Mouse (Mus musculus) forebrain, embryonic 12.5 days (tissue): Measurements from ENCODE around the gene Pabpn1l. TPM values are rescaled to one million over a fixed set of nuclear protein-coding genes. Genes with fewer than 3 reads are reported as not detected.
"Not testable (repeated sequence)": the region's sequence is repeated elsewhere in the genome, so short reads cannot be mapped to it uniquely, and the experiment has no call there.

Experiments
- ATAC-seq: fragments of 200-750 bp; cut with Nextera tagmentation; 2 replicates; pipeline ENCODE4 v1.8.0; 2017; ENCODE audit warnings: moderate TSS enrichment; ENCODE audit not compliant: low FRiP score
- H3K27ac ChIP-seq: fragments of 300-500 bp; sonication (generic); 2 replicates; pipeline ENCODE4 v1.5.1; 2016; ENCODE audit warnings: mild to moderate bottlenecking
- H3K27me3 ChIP-seq: fragments of 300-500 bp; sonication (generic); 2 replicates; pipeline ENCODE4 v1.6.1; 2016; ENCODE audit warnings: mild to moderate bottlenecking
- H3K36me3 ChIP-seq: fragments of 300-500 bp; sonication (generic); replicated peaks from 2 replicates; pipeline ENCODE4 v1.6.1; 2016; ENCODE audit warnings: mild to moderate bottlenecking
- H3K4me1 ChIP-seq: fragments of 300-500 bp; sonication (generic); 2 replicates; pipeline ENCODE4 v1.6.1; 2016
- H3K4me2 ChIP-seq: fragments of 300-500 bp; sonication (generic); 2 replicates; pipeline ENCODE4 v1.6.1; 2016; ENCODE audit warnings: mild to moderate bottlenecking, moderate library complexity
- H3K4me3 ChIP-seq: fragments of 300-500 bp; sonication (generic); replicated peaks from 2 replicates; pipeline ENCODE4 v1.5.1; 2016; ENCODE audit warnings: mild to moderate bottlenecking
- H3K9ac ChIP-seq: fragments of 300-500 bp; sonication (generic); 2 replicates; pipeline ENCODE4 v1.6.1; 2016; ENCODE audit warnings: mild to moderate bottlenecking
- H3K9me3 ChIP-seq: fragments of 300-500 bp; sonication (generic); 2 replicates; pipeline ENCODE4 v1.6.1; 2016
- WGBS: fragments of 180-500 bp; shearing (Covaris S2); methylation state at CpG from one replicate; pipeline ENCODE4 v1.1.7; 2016; 5-methylcytosine and 5-hydroxymethylcytosine counted together
- polyA plus RNA-seq: library from polyadenylated mRNA; unstranded; fragments of >200 nt; fragmentation: Nextera tagmentation; extraction: Ambion mirVana; gene quantifications from 2 replicates; pipeline ENCODE4 v1.2.1, GENCODE M21; 2016

Gene Pabpn1l
- polyA plus RNA-seq, 1 experiment from 2014 or later, result not detected

GRCm38 (mm10) chr8:122579196-122579595 lies 43.3 kb downstream of the Pabpn1l start:
- no peaks in the 10 kb centered on the region for H3K9me3 ChIP-seq
- no peak overlapping the region for H3K4me3 ChIP-seq
- ATAC-seq, result no peak
- peaks cover 34% of the 10 kb centered on the region for H3K4me1 ChIP-seq
- no peak overlapping the region for H3K4me2 ChIP-seq
- 0 out of 2 replicates have a peak, but pooled peaks cover 3% of the 10 kb centered on the region for H3K27me3 ChIP-seq
- 23% methylated on average over 7 of the region's 7 CpGs for WGBS
- H3K9ac ChIP-seq, result no peak overlapping the region
- H3K27ac ChIP-seq, result no peak overlapping the region
- peaks cover 10% of the 10 kb centered on the region for H3K36me3 ChIP-seq

- Histone ChIP-seq H3K4me2 (peak overlapping the region; percentile 69), H3K36me3 (peaks cover 28% of the 10 kb centered on the region), H3K27me3 (0 out of 2 replicates have a peak, but pooled peaks cover 3% of the 10 kb centered on the region), H3K27ac (0 out of 2 replicates have a peak overlapping the region, but pooled peaks have one; percentile 26), H3K4me3 (peak overlapping the region; percentile 64), H3K4me1 (peaks cover 46% of the 10 kb centered on the region), H3K9ac (peak overlapping the region; percentile 79; the same call in 1 of the 2 replicates), H3K9me3 (no peaks in the 10 kb centered on the region)
- 39% methylated on average over 10 of the region's 10 CpGs for WGBS
- peak; percentile 41 for ATAC-seq
These were observed 45.4 kb downstream of the Pabpn1l start for GRCm38 (mm10) chr8:122577116-122577515.

- Histone ChIP-seq H3K27me3 (0 out of 2 replicates have a peak, but pooled peaks cover 3% of the 10 kb centered on the region), H3K9ac (peak within 1 kb of the TSS; percentile 79), H3K9me3 (no peaks in the 10 kb centered on the region), H3K36me3 (peaks cover 33% of the 10 kb centered on the region), H3K4me1 (peaks cover 46% of the 10 kb centered on the region), H3K4me2 (peak within 1 kb of the TSS; percentile 69), H3K27ac (peak within 1 kb of the TSS; percentile 26; the same call in 1 of the 2 replicates), H3K4me3 (peak within 1 kb of the TSS; percentile 64)
- WGBS, result under 1% methylated on average over 39 of the region's 39 CpGs
- ATAC-seq, result peak; percentile 93
These were observed 45.9 kb downstream of the Pabpn1l start, which contains the start of gene Aprt for GRCm38 (mm10) chr8:122576648-122577022. Gene Aprt, minus strand, starts transcription at chr8:122576909.

- Histone ChIP-seq H3K27ac (peak overlapping the region; percentile 26; the same call in 1 of the 2 replicates), H3K4me2 (peak overlapping the region; percentile 69), H3K9me3 (no peaks in the 10 kb centered on the region), H3K4me1 (peaks cover 46% of the 10 kb centered on the region), H3K36me3 (peaks cover 40% of the 10 kb centered on the region), H3K27me3 (0 out of 2 replicates have a peak, but pooled peaks cover 3% of the 10 kb centered on the region), H3K9ac (peak overlapping the region; percentile 79), H3K4me3 (peak overlapping the region; percentile 64)
- ATAC-seq, result peak; percentile 18
- 19% methylated on average over 21 of the region's 21 CpGs for WGBS
These were observed 46.5 kb downstream of the Pabpn1l start for GRCm38 (mm10) chr8:122575735-122576647.

GRCm38 (mm10) chr8:122575286-122575685 lies 47.3 kb downstream of the Pabpn1l start:
- H3K36me3 ChIP-seq, result peaks cover 47% of the 10 kb centered on the region
- H3K9me3 ChIP-seq, result no peaks in the 10 kb centered on the region
- H3K4me2 ChIP-seq, result peak overlapping the region; percentile 69
- WGBS, result 78% methylated on average over 8 of the region's 8 CpGs
- H3K4me1 ChIP-seq, result peaks cover 46% of the 10 kb centered on the region
- 0 out of 2 replicates have a peak overlapping the region, but pooled peaks have one; percentile 64 for H3K4me3 ChIP-seq
- no peak overlapping the region for H3K27ac ChIP-seq
- no peaks in the 10 kb centered on the region for H3K27me3 ChIP-seq
- no peak for ATAC-seq
- H3K9ac ChIP-seq, result no peak overlapping the region

GRCm38 (mm10) chr8:122574667-122575251 lies 47.8 kb downstream of the Pabpn1l start:
- peak overlapping the region; percentile 69 for H3K4me2 ChIP-seq
- ATAC-seq, result no peak
- no peaks in the 10 kb centered on the region for H3K27me3 ChIP-seq
- 70% methylated on average over 10 of the region's 10 CpGs for WGBS
- peaks cover 46% of the 10 kb centered on the region for H3K4me1 ChIP-seq
- no peak overlapping the region for H3K27ac ChIP-seq
- H3K4me3 ChIP-seq, result no peak overlapping the region
- peaks cover 52% of the 10 kb centered on the region for H3K36me3 ChIP-seq
- H3K9ac ChIP-seq, result no peak overlapping the region
- no peaks in the 10 kb centered on the region for H3K9me3 ChIP-seq

- Histone ChIP-seq H3K4me3 (no peak overlapping the region), H3K27me3 (no peaks in the 10 kb centered on the region), H3K27ac (no peak overlapping the region), H3K9ac (no peak overlapping the region), H3K9me3 (no peaks in the 10 kb centered on the region), H3K4me2 (no peak overlapping the region), H3K4me1 (peaks cover 47% of the 10 kb centered on the region), H3K36me3 (peaks cover 57% of the 10 kb centered on the region)
- WGBS, result 69% methylated on average over 3 of the region's 3 CpGs
- no peak for ATAC-seq
These were observed 48.3 kb downstream of the Pabpn1l start for GRCm38 (mm10) chr8:122574264-122574663.

GRCm38 (mm10) chr8:122573577-122573976 lies 49.0 kb downstream of the Pabpn1l start:
- Histone ChIP-seq H3K36me3 (peaks cover 57% of the 10 kb centered on the region), H3K9ac (no peak overlapping the region), H3K27ac (peak overlapping the region; percentile 19; the same call in 1 of the 2 replicates), H3K27me3 (no peaks in the 10 kb centered on the region), H3K4me1 (peaks cover 53% of the 10 kb centered on the region), H3K9me3 (no peaks in the 10 kb centered on the region), H3K4me3 (no peak overlapping the region), H3K4me2 (no peak overlapping the region)
- WGBS, result 46% methylated on average over 9 of the region's 9 CpGs
- ATAC-seq, result no peak

GRCm38 (mm10) chr8:122573176-122573575 lies 49.4 kb downstream of the Pabpn1l start:
- H3K4me3 ChIP-seq, H3K27me3 ChIP-seq, ATAC-seq, H3K9ac ChIP-seq, H3K4me2 ChIP-seq, H3K9me3 ChIP-seq: not testable (repeated sequence)
- Histone ChIP-seq H3K36me3 (peaks cover 57% of the 10 kb centered on the region), H3K27ac (peak overlapping the region; percentile 19; the same call in 1 of the 2 replicates), H3K4me1 (peaks cover 57% of the 10 kb centered on the region)
- 42% methylated on average over 4 of the region's 4 CpGs for WGBS

- ATAC-seq, result no peak
- WGBS, result 93% methylated on average over 3 of the region's 3 CpGs
- Histone ChIP-seq H3K9me3 (no peaks in the 10 kb centered on the region), H3K9ac (no peak overlapping the region), H3K4me2 (no peak overlapping the region), H3K27ac (no peak overlapping the region), H3K4me1 (peaks cover 57% of the 10 kb centered on the region), H3K4me3 (no peak overlapping the region), H3K36me3 (peaks cover 57% of the 10 kb centered on the region), H3K27me3 (no peaks in the 10 kb centered on the region)
These were observed 49.8 kb downstream of the Pabpn1l start for GRCm38 (mm10) chr8:122572751-122573150.

GRCm38 (mm10) chr8:122571750-122572267 lies 50.7 kb downstream of the Pabpn1l start:
- Histone ChIP-seq H3K4me1 (peaks cover 57% of the 10 kb centered on the region), H3K9me3 (no peaks in the 10 kb centered on the region), H3K27me3 (no peaks in the 10 kb centered on the region), H3K9ac (no peak overlapping the region), H3K4me2 (no peak overlapping the region), H3K36me3 (peaks cover 57% of the 10 kb centered on the region), H3K4me3 (no peak overlapping the region), H3K27ac (no peak overlapping the region)
- ATAC-seq, result no peak
- 94% methylated on average over 17 of the region's 17 CpGs for WGBS

- Histone ChIP-seq H3K9me3 (no peaks in the 10 kb centered on the region), H3K4me1 (peaks cover 59% of the 10 kb centered on the region), H3K27ac (no peak overlapping the region), H3K36me3 (peaks cover 57% of the 10 kb centered on the region), H3K4me2 (no peak overlapping the region), H3K9ac (no peak overlapping the region), H3K27me3 (no peaks in the 10 kb centered on the region), H3K4me3 (no peak overlapping the region)
- ATAC-seq, result no peak
- 95% methylated on average over 11 of the region's 11 CpGs for WGBS
These were observed 51.4 kb downstream of the Pabpn1l start for GRCm38 (mm10) chr8:122571153-122571552.
